Mouse (Mus musculus): Measurements from ENCODE around the gene Med12.

Med12 gene

DNA sequence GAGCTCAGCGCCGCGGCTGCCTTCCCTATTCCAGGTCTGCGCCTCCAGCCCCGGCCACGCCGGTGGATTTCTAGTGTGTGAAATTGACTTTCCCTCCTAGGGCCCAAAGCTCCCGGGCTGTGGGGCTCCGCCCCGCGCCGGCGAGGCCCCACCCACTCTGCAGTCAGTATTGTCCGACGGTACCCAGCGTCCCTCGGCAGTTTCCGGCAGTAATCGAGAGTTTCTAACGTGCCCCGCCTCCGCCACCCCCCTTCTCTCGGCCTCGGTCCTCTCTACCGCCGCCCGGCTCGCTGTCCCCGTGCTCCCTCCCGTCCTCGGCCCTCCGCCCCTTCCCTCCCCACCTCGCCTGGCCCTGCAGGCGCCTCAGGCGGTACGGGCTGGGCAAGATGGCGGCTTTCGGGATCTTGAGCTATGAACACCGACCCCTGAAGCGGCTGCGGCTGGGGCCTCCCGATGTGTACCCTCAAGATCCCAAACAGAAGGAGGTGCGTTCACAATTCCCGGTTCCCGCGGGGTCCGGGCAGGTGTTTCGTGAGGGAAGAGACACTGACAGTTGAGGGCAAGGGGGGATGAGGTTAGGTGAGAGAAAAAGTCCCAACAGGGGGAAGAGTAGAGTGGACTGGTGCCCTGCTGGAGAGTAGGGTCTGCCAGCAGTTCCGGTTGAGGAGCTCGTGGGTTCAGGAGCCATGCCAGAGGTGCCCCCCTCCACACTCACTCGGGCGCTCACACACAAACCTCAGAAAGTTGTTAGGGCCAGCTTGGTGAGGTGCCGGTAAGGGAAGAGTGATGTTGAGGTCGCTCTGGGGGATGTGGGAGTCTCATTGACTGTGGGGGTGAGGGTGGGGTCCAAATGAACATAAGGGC is at the start of gene Med12:
Med12 (plus strand) TSS at position 156 of the 864 bp plus-strand sequence.
- peak; percentile 91 for DNase-seq (ENCODE audit: low read depth, low spot score)

DNA sequence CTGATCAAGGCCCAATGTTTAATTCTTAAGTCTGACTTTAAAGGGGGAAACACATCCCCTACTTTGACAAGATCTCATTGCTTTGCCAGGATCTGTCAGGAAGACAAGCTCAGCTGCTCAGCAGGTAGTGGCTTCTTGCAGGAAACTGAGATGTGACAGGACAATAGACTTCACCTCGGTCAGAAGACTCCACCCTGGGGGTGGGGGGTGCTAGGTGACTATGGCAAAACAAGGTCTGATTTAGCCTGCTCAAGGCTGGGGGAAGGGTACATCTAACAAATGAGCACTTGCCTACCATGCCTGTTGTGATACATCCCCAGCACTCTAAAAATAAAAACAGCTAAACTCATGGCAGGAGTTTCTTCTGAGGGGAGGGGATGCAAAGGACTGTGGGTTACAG is 28.8 kb upstream of the Med12 start:
- no peak for DNase-seq (ENCODE audit: low read depth, low spot score)

DNA sequence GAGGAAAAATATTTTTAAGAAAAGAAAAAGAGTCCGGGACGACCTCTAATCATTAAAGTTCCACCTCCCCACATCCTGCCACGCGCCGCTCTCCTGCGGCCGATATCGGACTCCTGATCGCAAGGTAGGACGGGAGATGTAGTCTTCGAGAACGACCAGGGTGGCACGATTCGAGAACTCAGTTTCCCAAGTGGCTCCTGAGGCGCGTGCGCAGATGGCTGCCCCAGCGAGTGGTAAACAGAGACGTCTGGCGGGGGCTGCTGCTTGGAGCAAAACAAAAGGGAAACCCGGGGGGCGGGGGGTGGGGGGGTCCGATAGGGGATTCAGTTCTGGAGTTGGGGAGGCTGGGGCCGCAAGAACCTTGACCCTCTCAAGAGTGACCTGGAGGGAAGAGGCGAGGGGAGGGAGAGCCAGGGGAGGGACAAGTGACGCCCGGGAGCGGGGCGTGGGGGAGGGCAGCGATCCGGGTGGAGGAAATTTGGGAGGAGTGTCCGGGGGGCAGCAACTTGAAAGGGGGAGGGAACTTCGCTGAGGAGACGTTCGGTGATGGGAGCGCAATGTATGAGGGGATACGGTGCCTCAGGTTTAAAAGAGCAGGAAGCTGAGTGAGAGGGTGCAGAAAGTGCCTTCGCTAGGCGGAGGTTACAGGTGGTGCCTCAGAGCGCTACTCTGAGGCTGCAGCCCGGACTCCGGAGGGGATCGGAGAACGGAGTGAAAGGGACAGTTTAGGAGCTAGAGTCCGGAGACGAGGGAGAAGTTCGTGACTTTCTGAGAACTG is 19.7 kb upstream of the Med12 start, which contains the start of gene Foxo4:
Foxo4 (plus strand) TSS at position 577 of the 778 bp plus-strand sequence.
- DNase-seq (ENCODE audit: low read depth, low spot score): peak; percentile 87

DNA sequence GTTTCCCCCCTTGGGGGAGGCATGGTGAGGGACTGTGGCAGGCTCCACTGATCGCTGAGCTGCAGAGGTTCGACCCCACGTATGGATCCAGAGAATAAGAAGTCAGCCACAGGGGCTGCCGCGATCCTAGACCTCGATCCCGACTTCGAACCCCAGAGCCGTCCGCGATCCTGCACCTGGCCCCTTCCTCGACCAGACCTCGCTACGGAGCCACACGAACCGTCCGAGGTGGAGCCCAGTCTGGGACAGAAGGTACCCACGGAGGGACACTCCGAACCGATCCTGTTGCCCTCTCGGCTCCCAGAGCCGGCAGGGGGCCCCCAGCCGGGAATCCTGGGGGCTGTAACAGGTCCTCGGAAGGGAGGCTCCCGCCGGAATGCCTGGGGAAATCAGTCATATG is 19.1 kb upstream of the Med12 start:
- no peak for DNase-seq (ENCODE audit: low read depth, low spot score)

DNA sequence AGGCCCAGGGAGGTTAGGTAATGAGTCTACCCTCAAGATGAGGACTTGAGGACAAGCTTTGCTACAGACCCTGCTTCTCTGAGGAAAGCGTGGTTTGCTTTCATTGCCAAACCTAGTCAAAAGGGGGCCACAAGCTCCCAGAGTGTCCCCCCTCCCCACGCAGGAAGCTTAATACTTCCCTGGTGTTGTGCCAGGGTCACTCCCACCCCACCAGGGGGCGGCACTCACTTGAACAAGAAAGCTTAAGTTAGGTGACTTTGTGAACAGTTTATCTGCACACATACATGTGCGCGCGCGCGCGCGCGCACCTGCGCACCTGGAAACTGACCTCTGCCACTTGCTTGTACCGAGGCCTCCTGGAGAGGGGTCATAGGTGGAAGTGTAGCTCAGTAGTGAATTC is 17.2 kb upstream of the Med12 start:
- no peak for DNase-seq (ENCODE audit: low read depth, low spot score)

DNA sequence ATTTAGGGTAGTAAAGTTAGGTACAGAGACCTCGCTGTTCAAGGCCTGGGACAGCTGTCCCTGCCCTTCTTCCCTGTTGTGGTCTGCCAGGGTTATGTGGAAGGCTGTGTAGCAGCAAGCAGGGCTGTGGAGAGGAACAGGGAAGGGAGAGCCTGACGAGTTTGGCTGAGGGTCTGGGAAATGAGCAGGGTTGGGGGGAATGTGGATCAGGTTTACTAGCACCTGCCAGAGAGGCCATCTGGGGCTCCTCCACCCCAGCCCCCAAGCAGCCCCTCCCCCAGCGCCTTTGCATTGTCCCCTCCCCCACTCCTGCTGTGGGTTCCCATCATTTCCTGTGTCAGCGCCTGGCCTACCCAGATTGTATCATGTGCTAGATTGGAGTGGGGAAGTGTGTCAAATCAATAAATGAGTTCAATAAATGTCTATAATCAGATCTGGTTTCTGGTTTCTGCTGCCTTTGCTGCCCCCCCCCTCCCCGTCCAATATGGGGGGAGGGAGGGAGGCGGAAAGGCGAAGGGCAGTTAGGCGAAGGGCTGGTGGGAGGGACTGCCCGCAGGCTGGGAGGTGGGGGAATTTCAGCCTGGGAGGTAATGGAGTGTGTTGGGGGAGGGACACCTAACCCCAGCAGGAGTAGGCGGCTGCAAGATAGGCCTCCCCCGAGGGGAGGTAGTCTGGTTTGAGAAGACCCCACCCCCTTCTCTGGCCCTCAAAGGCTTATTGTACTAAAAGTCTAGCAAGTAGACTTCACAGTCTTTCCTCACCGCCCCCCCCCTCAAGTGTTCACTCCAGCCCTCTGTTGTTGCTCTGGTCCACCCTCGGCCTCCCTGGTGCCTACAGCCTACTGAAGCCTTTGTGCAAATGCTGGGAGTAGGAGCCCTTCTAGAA is 13.1 kb upstream of the Med12 start:
- peak; percentile 78 for DNase-seq (ENCODE audit: low read depth, low spot score)

DNA sequence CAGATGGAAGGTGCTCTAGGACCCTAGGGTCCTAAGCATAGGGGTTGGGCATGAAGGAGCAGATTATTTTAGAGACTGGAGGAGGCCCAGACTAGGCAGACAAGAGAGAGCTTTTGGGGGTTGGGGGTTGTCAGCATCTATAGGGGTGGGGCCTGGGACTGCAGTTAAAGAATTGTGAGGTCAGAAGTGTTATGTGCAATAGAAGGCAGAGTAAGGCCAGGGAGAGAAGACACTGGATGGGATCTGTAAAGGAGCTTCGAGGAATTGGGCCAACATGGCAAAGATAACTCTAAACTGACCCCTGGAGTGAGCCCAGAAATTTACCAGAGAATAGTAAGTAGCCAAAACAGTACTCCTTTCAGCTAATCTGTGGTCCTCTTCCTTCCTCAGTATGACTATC is 9.9 kb upstream of the Med12 start, which contains the start of gene Gm614:
Gm614 (minus strand) TSS at position 101 of the 400 bp plus-strand sequence.
- DNase-seq (ENCODE audit: low read depth, low spot score): no peak

DNA sequence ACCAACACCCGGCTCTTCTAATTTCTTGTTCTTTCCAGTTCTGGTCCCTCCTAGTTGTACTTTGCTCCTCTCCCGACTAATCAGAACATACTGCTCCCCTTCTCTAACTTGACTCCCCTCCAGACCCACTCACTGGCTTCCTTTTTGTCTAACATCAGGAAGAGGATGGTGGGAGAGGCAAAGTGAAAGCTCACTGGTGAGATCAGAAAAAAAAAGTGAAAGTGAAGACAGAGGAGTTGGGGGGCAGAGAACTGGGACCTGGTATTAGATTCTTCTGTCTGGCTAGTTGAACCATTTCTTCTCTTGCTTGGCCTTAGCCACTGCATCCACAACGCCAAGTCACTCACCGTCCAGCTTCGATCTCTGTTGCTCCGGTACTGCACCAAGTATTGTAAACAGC is 7.2 kb upstream of the Med12 start:
- DNase-seq (ENCODE audit: low read depth, low spot score): no peak

DNA sequence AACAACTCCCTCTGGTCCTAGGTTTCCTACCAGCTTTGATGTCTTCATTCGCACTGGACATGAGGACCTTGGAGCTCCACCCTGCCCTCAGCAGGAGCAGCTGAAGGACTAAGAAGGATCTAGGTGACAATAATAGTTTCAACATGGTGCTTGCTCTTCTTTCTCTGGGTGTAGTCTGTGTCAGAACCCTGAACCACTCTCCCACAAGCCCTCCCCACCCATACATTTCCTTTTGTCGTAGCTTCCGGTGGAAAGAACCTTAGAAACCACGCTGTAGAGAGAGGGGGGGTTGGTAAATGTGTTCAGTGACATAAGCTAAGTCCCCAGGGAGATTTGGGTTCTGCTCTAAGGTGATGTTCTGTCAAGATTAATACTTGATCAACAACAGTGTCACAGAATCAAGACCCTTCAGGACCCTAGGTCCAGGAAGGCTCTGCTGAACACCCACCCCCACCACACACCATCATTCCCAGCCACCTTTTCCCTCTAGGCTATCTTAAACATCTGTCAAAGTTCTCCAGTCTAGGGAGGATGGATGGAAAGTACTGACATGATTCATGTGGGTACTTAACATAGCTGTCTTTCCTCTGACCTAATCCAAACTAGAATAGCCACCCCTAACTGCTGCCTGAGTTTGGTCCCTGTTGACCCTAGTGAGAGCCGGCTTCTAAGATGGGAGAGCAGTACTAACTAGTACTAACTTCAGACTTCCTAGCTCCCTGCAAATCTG is 5.6 kb upstream of the Med12 start, which contains the start of gene Il2rg:
Il2rg (minus strand) TSS at position 231 of the 730 bp plus-strand sequence.
- DNase-seq (ENCODE audit: low read depth, low spot score): no peak

DNA sequence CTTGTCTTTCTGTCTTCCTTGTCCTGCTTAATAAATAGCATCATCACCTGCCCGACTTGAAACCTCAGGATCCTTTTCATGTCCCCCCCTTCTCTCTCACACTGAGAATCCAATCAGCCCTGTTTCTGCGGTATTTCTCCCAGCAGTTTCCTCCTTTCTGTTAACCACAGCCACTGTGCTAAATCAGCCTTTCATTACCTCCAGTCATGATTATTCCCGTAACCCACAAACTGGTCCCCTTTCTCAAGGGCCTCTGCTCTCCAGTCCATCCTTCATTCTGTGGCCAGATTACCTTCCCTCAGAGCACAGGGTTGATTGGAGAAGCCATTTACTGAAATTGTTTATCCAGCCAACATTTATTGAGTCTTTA is 5.1 kb upstream of the Med12 start, which contains the start of gene Gm20489:
Gm20489 (minus strand) TSS at position 269 of the 370 bp plus-strand sequence.
- no peak for DNase-seq (ENCODE audit: low read depth, low spot score)

DNA sequence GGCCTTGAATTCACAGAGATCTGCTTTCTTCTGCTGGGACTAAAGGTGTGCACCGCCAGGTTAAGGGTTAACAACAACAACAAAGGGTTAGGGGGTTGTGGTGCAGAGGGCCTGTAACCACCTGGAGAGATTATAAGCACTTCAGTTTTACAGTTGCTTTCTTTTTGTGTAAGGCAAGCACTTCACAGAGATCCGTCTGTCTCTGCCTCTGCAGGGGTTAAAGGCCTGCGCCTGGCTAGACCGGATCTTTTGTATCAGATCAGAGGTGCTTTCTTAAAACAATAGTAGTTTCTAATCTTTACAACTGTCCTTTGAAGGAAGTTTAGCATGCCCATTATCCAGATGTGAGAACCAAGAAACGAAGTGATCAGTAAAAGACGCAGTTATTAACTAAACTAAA is 420 bp upstream of the Med12 start:
- no peak for DNase-seq (ENCODE audit: low read depth, low spot score)

DNA sequence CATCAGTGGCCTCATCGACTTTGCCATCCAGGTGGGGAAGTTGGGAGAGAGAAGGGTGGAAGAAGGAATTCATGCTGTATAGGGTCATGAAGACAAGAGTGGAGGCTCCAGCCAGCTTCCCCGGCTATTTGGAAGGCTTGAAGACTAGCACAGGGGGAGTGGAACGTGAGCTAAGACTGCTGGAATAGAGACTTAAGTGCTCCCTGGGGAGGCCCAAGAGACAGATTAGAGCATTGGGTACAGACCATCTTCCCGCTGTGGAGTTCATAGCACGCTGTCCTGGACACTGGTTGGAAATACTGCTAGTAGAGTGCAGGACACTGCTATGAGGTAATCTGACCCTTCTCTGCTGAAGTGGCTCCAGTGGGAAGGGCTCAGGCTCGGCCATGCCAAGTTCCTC is 9.0 kb downstream of the Med12 start:
- no peak for DNase-seq (ENCODE audit: low read depth, low spot score)

DNA sequence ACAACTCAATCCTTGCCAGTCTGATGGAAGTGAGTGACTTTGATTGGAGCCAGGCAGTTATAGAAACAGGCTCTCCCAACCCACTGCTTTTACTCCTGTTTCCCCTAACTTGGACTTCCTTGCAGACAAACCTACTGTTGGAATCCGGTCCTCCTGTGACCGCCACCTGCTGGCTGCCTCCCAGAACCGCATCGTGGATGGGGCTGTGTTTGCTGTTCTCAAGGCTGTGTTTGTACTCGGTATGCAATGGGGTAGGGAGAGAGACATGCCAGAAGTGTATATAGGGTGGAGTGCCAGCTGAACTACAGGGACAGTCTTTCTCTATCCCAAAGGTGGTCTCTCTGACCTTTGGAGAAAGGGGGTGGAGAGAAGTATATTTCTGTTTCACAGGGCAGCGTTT is 11.7 kb downstream of the Med12 start:
- peak; percentile 53 for DNase-seq (ENCODE audit: low read depth, low spot score)

DNA sequence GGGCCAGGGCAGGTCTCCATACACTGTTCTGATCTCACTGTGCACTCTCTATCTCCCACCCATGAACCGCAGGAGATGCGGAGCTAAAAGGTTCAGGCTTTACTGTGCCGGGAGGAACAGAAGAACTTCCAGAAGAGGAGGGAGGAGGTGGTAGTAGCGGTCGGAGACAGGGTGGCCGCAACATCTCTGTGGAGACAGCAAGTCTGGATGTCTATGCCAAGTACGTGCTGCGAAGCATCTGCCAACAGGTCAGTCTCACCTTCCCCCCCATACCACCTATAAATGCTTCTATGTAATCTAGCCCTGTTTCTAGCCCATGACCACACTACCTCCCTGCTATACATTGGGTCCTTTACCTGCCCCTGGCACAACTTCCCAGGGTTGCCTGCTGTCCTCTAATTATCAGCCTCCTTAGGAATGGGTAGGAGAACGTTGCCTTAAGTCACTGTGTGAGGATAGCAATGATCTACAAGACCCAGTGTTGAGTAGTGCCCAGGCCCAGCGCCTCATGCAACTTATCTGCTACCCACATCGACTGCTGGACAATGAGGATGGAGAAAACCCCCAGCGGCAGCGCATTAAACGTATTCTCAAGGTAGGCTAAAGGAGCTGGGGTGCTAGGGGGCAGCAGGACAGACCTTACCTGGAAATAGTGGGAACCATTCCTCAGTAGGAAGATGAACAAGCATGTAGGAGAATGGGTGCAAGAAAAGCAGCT is 12.3 kb downstream of the Med12 start:
- no peak for DNase-seq (ENCODE audit: low read depth, low spot score)

DNA sequence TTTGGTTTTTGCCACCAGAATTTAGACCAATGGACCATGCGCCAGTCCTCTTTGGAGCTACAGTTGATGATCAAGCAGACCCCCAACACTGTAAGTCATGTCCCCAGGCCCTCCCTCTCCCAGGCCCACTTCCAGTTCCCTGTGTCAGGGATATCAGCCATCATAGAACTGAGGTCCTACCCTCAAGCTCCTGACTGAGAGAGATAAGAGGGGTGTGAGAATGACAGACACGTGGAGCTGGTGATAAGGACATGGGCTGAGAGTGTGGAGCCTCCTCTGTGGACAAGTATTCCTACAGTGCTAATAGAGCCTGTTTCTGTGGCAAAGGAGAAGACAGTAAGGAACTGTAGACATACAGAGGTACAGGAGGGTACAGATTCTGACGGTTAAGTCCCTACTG is 13.7 kb downstream of the Med12 start:
- DNase-seq (ENCODE audit: low read depth, low spot score): no peak

DNA sequence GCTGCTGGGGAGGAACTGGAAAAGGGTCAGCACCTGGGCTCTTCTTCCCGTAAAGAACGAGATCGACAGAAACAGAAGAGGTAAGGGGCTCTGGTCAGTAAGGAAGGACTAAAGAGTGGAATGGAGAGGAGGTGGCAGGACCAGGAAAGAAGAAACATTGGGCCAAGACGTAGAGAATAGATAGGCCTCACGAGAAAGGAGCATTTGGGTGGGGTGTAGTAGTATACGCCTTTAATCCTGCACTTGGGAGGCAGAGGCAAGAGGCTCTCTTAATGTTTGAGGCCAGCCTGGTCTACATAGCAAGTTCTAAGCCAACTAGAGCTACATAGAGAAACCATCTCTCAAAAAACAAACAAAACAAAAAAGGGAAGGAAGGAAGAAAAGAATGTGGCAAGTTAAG is 14.6 kb downstream of the Med12 start:
- no peak for DNase-seq (ENCODE audit: low read depth, low spot score)

DNA sequence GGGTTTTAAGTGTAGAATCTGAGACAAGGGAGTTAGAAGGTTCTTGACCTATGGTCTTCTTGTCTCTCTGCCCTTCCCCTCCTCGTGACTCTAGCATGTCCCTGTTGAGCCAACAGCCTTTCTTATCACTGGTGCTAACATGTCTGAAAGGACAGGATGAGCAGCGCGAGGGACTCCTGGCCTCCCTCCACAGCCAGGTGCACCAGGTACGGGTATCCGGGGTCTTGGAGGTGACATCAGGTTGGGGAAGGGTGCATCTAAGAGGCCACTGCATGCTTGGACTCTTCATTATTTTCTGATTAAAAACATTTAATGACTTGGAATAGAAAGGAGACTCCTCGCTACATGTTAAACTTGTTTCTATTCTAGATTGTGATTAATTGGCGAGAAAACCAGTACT is 15.2 kb downstream of the Med12 start:
- no peak for DNase-seq (ENCODE audit: low read depth, low spot score)

DNA sequence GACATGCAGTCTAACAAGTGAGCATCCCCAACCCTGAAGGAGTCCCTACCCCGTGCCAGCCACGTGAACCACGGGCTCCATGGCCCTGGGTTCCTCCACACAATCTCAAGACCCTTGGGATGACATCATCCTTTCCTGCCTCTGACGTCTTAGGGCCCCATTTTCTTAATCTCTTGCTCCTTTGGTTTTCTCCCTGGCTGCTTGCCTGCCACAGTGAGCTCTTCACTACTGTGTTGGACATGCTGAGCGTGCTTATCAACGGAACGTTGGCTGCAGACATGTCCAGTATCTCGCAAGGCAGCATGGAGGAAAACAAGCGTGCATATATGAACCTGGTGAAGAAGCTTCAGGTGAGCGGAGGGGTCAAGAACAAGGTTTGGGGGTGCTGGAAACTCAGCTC is 16.3 kb downstream of the Med12 start:
- DNase-seq (ENCODE audit: low read depth, low spot score): no peak

DNA sequence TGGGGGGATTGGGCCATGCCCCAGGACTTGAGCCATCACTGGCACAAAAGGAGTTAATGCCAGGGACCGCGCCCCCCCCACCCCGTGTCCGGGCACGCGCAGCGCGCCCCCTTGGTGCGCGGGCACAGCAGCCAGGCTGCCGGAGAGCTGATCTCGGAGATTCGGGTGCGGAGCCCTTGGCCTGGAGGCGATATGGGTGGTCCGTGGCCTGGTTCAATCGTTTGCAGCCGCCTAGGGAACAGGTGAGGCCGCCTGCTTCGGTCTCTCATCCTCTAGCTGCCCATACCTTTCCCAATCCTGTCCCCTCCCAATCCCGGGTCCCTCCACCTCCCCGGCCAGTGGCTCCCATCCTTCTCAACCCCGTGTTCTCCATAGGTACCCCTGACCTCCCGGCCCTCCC is 25.2 kb downstream of the Med12 start, which contains the start of gene Nlgn3:
Nlgn3 (plus strand) TSS at position 114 of the 400 bp plus-strand sequence.
- peak; percentile 36 for DNase-seq (ENCODE audit: low read depth, low spot score)

Data from mesoderm, embryonic 11.5 days (tissue).